Mouse (Mus musculus) ES-E14 (cell line): ENCODE results near the gene Ncapd3.

ENCODE experiments used
- CHD2 ChIP-seq: IDR thresholded peaks from 2 replicates; pipeline ENCODE4 v1.6.1; 2014; ENCODE audit warnings: mild to moderate bottlenecking, low read depth, low read length, inconsistent platforms
- HCFC1 ChIP-seq: IDR thresholded peaks from 2 replicates; pipeline ENCODE4 v1.6.1; 2012; ENCODE audit warnings: low read length, inconsistent platforms, borderline replicate concordance; ENCODE audit not compliant: insufficient read depth
- ZC3H11A ChIP-seq: IDR thresholded peaks from 2 replicates; pipeline ENCODE4 v1.6.1; 2012; ENCODE audit warnings: low read depth, mild to moderate bottlenecking, inconsistent platforms, low read length, borderline replicate concordance
- ZNF384 ChIP-seq: IDR thresholded peaks from 2 replicates; pipeline ENCODE4 v1.6.1; 2012; ENCODE audit warnings: low read depth, low read length, inconsistent platforms

- TF ChIP-seq ZNF384 (no peak), CHD2 (no peak), ZC3H11A (no peak), HCFC1 (no peak)
Measured at GRCm38 (mm10) chr9:27135372-27135771, 105.4 kb downstream of the Ncapd3 start.
